Mouse (Mus musculus): ENCODE results near the gene Pcyt1b. TPM values are rescaled to one million over a fixed set of nuclear protein-coding genes. Genes with fewer than 3 reads are reported as not detected.

The Pcyt1b gene
- 1.2 and 1.3 TPM in 2 replicates for polyA plus RNA-seq (2015; fragmentation: Nextera tagmentation; extraction: Ambion mirVana)

- H3K27ac ChIP-seq (ENCODE audit: low read length): no peak within 1 kb of the TSS
- 25% methylated on average over 3 of the region's 3 CpGs for WGBS
- H3K4me2 ChIP-seq (ENCODE audit: low read depth, low read length): no peak within 1 kb of the TSS
- no peak for ATAC-seq
- no peaks in the 10 kb centered on the region for H3K36me3 ChIP-seq (ENCODE audit: control insufficient read depth, insufficient read depth, low read length)
- H3K4me1 ChIP-seq (ENCODE audit: control insufficient read depth, insufficient read depth, low read length): no peaks in the 10 kb centered on the region
- H3K9me3 ChIP-seq (ENCODE audit: control insufficient read depth, low read length): no peaks in the 10 kb centered on the region
- H3K9ac ChIP-seq (ENCODE audit: low read depth, low read length): no peak within 1 kb of the TSS
- H3K4me3 ChIP-seq (ENCODE audit: low read length): no peak within 1 kb of the TSS
- H3K27me3 ChIP-seq (replicated peaks; ENCODE audit: control insufficient read depth, insufficient read depth, low read length): no peaks in the 10 kb centered on the region
Observed at GRCm38 (mm10) chrX:93654218-93655002, at the start of gene Pcyt1b. TSS of gene Pcyt1b (plus strand) at chrX:93654863.

- Histone ChIP-seq H3K36me3 (ENCODE audit: control insufficient read depth, insufficient read depth, low read length) (no peaks in the 10 kb centered on the region), H3K27me3 (replicated peaks; ENCODE audit: control insufficient read depth, insufficient read depth, low read length) (no peaks in the 10 kb centered on the region), H3K9ac (ENCODE audit: low read depth, low read length) (no peak overlapping the region), H3K27ac (ENCODE audit: low read length) (no peak overlapping the region), H3K9me3 (ENCODE audit: control insufficient read depth, low read length) (no peaks in the 10 kb centered on the region), H3K4me3 (ENCODE audit: low read length) (no peak overlapping the region), H3K4me1 (ENCODE audit: control insufficient read depth, insufficient read depth, low read length) (no peaks in the 10 kb centered on the region), H3K4me2 (ENCODE audit: low read depth, low read length) (no peak overlapping the region)
- ATAC-seq: no peak
- 55% methylated on average over 1 of the region's 1 CpGs for WGBS
Observed at GRCm38 (mm10) chrX:93630256-93630655, 24.4 kb upstream of the Pcyt1b start.

- Histone ChIP-seq H3K4me3 (ENCODE audit: low read length) (peak within 1 kb of the TSS; percentile 60), H3K27me3 (replicated peaks; ENCODE audit: control insufficient read depth, insufficient read depth, low read length) (no peaks in the 10 kb centered on the region), H3K9ac (ENCODE audit: low read depth, low read length) (peak within 1 kb of the TSS; percentile 67), H3K9me3 (ENCODE audit: control insufficient read depth, low read length) (no peaks in the 10 kb centered on the region), H3K36me3 (ENCODE audit: control insufficient read depth, insufficient read depth, low read length) (no peaks in the 10 kb centered on the region), H3K4me2 (ENCODE audit: low read depth, low read length) (peak within 1 kb of the TSS; percentile 52), H3K4me1 (ENCODE audit: control insufficient read depth, insufficient read depth, low read length) (no peaks in the 10 kb centered on the region), H3K27ac (ENCODE audit: low read length) (peak within 1 kb of the TSS; percentile 28)
- peak; percentile 99 for ATAC-seq
- 13% methylated on average over 52 of the region's 53 CpGs for WGBS
Observed at GRCm38 (mm10) chrX:93631657-93632449, 22.8 kb upstream of the Pcyt1b start, which contains the start of gene Pola1. TSS of gene Pola1 (minus strand) at chrX:93632155.

- H3K4me2 ChIP-seq (ENCODE audit: low read depth, low read length): no peak overlapping the region
- no peak overlapping the region for H3K27ac ChIP-seq (ENCODE audit: low read length)
- no peaks in the 10 kb centered on the region for H3K9me3 ChIP-seq (ENCODE audit: control insufficient read depth, low read length)
- no peak overlapping the region for H3K4me3 ChIP-seq (ENCODE audit: low read length)
- no peaks in the 10 kb centered on the region for H3K36me3 ChIP-seq (ENCODE audit: control insufficient read depth, insufficient read depth, low read length)
- H3K9ac ChIP-seq (ENCODE audit: low read depth, low read length): no peak overlapping the region
- WGBS: 82% methylated on average over 2 of the region's 2 CpGs
- no peaks in the 10 kb centered on the region for H3K4me1 ChIP-seq (ENCODE audit: control insufficient read depth, insufficient read depth, low read length)
- no peaks in the 10 kb centered on the region for H3K27me3 ChIP-seq (replicated peaks; ENCODE audit: control insufficient read depth, insufficient read depth, low read length)
- no peak for ATAC-seq
Observed at GRCm38 (mm10) chrX:93634861-93635375, 19.7 kb upstream of the Pcyt1b start.

DNA sequence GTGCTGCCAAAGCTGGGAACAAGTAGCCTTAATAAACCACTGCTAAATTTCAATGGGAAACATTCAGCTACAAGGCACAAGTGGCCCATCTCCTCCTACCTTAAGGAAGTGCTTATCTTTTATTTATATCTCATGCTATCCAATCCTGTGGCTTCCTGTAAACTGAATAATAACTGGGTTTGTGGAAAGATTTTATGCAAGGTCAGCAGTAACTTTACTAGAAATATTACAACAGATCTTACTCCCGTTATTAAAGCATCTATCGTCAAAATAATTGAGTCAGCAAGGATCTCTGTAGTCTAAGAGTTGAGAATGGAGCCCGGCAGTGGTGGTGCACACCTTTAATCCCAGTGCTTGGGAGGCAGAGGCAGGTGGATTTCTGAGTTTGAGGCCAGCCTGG, 11.1 kb upstream of the Pcyt1b start:
- Histone ChIP-seq H3K9ac (ENCODE audit: low read depth, low read length) (no peak overlapping the region), H3K9me3 (ENCODE audit: control insufficient read depth, low read length) (no peaks in the 10 kb centered on the region), H3K36me3 (ENCODE audit: control insufficient read depth, insufficient read depth, low read length) (no peaks in the 10 kb centered on the region), H3K4me3 (ENCODE audit: low read length) (no peak overlapping the region), H3K27me3 (replicated peaks; ENCODE audit: control insufficient read depth, insufficient read depth, low read length) (no peaks in the 10 kb centered on the region), H3K4me2 (ENCODE audit: low read depth, low read length) (no peak overlapping the region), H3K27ac (ENCODE audit: low read length) (no peak overlapping the region), H3K4me1 (ENCODE audit: control insufficient read depth, insufficient read depth, low read length) (no peaks in the 10 kb centered on the region)
- ATAC-seq: no peak
- WGBS: 83% methylated on average over 3 of the region's 3 CpGs

DNA sequence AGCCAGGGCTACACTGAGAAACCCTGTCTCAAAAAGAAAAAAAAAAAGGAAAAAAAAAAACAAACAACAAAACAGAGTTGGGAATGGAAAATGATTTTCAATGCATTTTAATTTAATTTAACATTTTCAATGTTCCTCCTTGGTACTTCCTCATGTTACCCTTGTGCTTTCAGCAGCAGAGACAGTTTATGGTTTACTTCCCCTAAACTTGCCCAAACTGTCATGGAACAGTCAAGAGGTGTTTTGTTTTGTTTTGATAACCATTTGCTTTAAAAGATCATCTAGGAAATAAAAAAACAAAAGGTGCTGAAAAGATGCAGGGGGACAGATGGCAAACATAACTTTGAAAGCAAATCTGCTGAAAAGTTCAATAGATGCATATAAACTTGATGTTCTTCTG, 10.6 kb upstream of the Pcyt1b start:
- no peak overlapping the region for H3K4me3 ChIP-seq (ENCODE audit: low read length)
- H3K27ac ChIP-seq (ENCODE audit: low read length): no peak overlapping the region
- ATAC-seq: no peak
- H3K9me3 ChIP-seq (ENCODE audit: control insufficient read depth, low read length): no peaks in the 10 kb centered on the region
- no peak overlapping the region for H3K4me2 ChIP-seq (ENCODE audit: low read depth, low read length)
- no peaks in the 10 kb centered on the region for H3K27me3 ChIP-seq (replicated peaks; ENCODE audit: control insufficient read depth, insufficient read depth, low read length)
- no peaks in the 10 kb centered on the region for H3K36me3 ChIP-seq (ENCODE audit: control insufficient read depth, insufficient read depth, low read length)
- no peak overlapping the region for H3K9ac ChIP-seq (ENCODE audit: low read depth, low read length)
- no peaks in the 10 kb centered on the region for H3K4me1 ChIP-seq (ENCODE audit: control insufficient read depth, insufficient read depth, low read length)

DNA sequence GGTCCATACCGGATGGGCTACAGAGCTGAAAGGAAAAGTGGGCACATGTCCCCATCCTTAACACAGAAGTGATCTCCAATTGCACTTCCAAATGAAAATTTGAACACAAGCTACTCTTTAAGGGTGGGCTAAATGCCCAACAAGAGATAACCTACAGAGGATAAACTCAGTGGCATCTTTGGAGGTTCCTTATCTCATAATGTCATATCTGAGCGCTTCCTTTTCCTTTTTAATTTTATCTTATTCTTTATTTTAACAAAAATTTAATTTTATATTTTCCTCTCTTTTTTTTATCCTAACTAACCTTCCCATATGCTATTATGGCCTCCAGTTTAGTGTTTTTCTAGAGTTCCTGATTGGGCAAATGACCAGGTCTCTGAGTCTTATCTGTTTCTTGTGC, 3.9 kb upstream of the Pcyt1b start:
- H3K4me1 ChIP-seq (ENCODE audit: control insufficient read depth, insufficient read depth, low read length): no peaks in the 10 kb centered on the region
- no peak overlapping the region for H3K9ac ChIP-seq (ENCODE audit: low read depth, low read length)
- no peak overlapping the region for H3K4me2 ChIP-seq (ENCODE audit: low read depth, low read length)
- ATAC-seq: no peak
- H3K36me3 ChIP-seq (ENCODE audit: control insufficient read depth, insufficient read depth, low read length): no peaks in the 10 kb centered on the region
- H3K9me3 ChIP-seq (ENCODE audit: control insufficient read depth, low read length): no peaks in the 10 kb centered on the region
- no peak overlapping the region for H3K4me3 ChIP-seq (ENCODE audit: low read length)
- H3K27ac ChIP-seq (ENCODE audit: low read length): no peak overlapping the region
- H3K27me3 ChIP-seq (replicated peaks; ENCODE audit: control insufficient read depth, insufficient read depth, low read length): no peaks in the 10 kb centered on the region
- WGBS: 95% methylated on average over 2 of the region's 2 CpGs

DNA sequence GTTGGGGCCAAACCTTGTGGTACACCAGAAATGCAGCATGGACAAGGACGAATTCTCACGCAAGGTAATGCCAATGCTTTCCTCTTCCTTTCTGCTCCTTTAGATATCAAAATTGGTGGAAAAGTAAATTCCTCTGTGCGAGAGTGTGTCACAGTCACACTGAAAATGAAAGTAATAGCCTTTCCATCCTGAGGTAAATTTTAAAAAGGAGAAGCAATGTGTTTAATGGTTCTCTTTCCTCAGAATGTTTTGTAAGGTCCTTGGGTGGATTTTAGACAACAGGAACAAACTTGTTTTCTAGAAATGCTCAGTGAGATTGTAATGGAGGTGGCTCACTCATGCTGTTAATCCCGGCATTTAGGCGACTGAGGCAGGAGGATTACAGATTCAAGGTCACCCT, 490 bp downstream of the Pcyt1b start:
- ATAC-seq: no peak
- no peak overlapping the region for H3K27ac ChIP-seq (ENCODE audit: low read length)
- H3K4me1 ChIP-seq (ENCODE audit: control insufficient read depth, insufficient read depth, low read length): no peaks in the 10 kb centered on the region
- H3K9ac ChIP-seq (ENCODE audit: low read depth, low read length): no peak overlapping the region
- no peak overlapping the region for H3K4me3 ChIP-seq (ENCODE audit: low read length)
- H3K27me3 ChIP-seq (replicated peaks; ENCODE audit: control insufficient read depth, insufficient read depth, low read length): no peaks in the 10 kb centered on the region
- WGBS: 62% methylated on average over 5 of the region's 5 CpGs
- H3K4me2 ChIP-seq (ENCODE audit: low read depth, low read length): no peak overlapping the region
- no peaks in the 10 kb centered on the region for H3K9me3 ChIP-seq (ENCODE audit: control insufficient read depth, low read length)
- no peaks in the 10 kb centered on the region for H3K36me3 ChIP-seq (ENCODE audit: control insufficient read depth, insufficient read depth, low read length)

GRCm38 (mm10) chrX:93663919-93664586, 9.4 kb downstream of the Pcyt1b start:
- Histone ChIP-seq H3K4me3 (ENCODE audit: low read length) (no peak overlapping the region), H3K27me3 (replicated peaks; ENCODE audit: control insufficient read depth, insufficient read depth, low read length) (no peaks in the 10 kb centered on the region), H3K4me2 (ENCODE audit: low read depth, low read length) (no peak overlapping the region), H3K27ac (ENCODE audit: low read length) (no peak overlapping the region), H3K9ac (ENCODE audit: low read depth, low read length) (no peak overlapping the region), H3K9me3 (ENCODE audit: control insufficient read depth, low read length) (no peaks in the 10 kb centered on the region), H3K4me1 (ENCODE audit: control insufficient read depth, insufficient read depth, low read length) (no peaks in the 10 kb centered on the region), H3K36me3 (ENCODE audit: control insufficient read depth, insufficient read depth, low read length) (no peaks in the 10 kb centered on the region)
- WGBS: 86% methylated on average over 5 of the region's 5 CpGs
- ATAC-seq: no peak

Measured in intestine, embryonic 16.5 days (tissue).